Mouse (Mus musculus) frontal cortex, postnatal 36 days (tissue): ENCODE data around the gene Gm10282.

ENCODE experiments used
- DNase-seq, 2 experiments: peaks; one replicate each; pipeline ENCODE4 v3.0.0; 2022; ENCODE audit warnings: low spot score in 2 of 2

Gene Gm10282

DNA sequence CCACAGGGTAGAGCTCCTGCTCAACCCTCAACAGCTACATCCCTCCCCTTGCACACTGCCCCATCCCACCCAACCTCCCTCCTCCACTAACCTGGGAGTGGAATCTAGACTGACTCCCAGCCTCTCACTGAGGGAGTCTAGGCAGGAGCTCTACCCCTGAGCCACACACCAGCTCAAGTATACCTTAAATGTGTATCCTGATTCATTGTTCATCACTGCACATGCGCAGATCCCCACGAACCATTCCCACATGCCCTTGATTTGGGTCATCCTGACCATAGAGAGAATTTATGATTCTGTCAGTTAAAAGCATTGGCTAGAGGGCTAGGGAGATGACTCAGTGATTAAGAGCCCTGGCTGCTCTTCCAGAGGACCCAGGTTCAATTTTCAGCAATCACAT lies 42.3 kb downstream of the Gm10282 start:
- no peak for DNase-seq

DNA sequence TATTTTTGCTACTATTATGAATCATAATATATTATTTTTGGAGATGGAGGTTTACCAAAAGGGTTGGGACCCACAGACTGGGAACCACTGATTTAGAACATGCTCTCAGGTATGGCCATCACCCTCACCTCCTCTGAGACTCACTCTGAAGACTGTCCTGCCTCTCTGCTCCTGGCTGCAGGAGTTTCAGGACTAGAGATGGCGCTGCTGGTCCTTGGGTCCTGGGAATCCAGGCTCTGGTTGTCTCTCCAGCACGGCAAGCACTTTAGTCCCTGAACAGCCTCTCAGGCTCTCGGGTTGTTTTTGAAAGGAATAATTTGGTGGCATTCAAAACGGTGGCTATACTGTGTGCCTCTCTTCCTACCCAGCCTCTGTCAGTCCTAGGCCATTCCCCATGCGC lies 43.2 kb downstream of the Gm10282 start:
- no peak for DNase-seq

DNA sequence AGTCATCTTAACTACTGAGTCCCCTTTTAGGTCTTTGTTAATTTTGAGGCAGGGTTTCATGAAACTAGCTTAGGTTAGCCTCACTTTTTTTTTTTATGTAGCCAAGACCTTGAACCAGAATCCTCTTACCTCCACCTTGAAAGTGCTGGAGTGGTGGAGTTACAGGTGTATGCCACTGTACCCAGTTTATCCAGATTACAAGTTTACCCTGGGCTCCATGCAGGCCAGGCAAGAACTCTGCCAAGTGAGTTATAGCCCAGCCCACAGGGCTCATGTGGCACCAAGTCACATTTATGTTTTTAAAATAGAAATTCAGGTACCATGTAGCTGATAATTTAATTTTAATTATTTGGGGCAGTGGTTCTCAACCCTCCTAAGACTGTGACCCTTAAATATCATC lies 43.6 kb downstream of the Gm10282 start:
- no peak for DNase-seq

DNA sequence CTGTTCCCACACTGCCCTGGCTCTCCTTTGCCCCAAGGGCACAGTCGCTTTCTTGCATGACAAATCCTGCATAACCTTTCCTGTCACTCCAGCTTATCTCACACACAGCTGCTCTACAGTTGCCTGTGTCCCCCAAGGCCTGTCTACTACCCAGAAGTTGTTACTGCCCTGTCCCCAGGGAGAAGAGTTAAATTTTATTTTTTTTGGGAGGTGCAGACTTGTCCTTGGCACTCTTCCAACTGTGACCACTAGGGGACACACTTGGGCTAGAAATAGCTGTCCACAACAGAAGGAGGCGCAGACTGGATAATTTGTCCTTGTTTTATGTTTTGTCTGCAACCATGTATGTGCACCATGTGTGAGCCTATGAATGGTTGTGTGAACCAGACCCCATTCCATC lies 44.0 kb downstream of the Gm10282 start:
- peak in 1 of 2 experiments; percentile 38 for DNase-seq

DNA sequence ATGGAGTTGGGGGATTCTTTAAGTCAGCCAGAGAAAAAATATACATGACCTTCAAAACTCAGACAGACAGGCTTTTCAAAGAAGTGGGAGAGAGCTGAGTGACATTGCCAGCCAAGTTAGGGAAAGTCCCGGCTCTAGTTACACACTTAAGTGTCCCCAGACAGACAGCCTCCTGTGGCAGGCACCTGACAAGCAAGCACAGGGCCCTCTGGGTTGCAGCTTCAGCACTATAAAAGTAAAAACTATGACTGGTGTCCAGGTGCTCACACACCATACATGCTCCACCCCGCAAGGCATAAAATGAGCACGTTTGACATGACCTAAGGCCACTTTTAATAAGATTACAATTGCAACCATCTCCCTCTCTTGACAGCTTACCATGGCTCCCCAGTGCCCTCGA lies 44.5 kb downstream of the Gm10282 start:
- no peak for DNase-seq

DNA sequence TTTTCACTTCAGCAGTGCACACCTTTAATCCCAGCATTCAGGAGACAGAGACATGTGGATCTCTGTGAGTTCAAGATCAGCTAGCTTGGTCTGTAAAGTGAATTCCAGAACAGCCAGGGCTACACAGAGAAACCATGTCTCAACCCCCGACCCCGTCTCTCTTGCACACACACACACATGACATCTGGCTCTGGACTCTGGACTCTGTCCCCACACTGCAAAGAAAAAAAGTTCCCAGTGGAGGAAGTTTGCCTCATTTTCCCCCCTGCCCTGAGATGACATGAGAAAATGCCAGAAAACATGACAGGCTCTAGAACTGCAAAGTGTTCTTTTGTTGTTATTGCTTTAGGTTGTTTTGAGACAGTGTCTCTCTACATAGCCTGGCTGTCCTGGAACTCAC lies 45.2 kb downstream of the Gm10282 start:
- DNase-seq: no peak

DNA sequence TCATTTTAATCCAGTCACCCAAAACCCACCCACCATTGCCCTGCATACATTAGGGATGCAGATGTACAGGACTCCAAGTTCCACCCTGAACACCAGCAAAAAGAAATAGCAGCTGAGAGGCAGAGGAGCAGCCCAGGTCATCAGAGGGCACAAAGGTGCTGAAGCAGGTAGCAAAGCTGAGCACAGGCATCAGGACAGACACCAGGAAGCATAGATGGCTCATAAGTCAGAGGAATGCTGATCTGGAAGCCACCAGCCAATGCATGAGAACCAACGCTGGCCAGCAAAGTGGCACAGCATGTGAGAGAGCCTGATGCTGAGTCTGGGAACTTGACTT lies 47.2 kb downstream of the Gm10282 start:
- DNase-seq: no peak

DNA sequence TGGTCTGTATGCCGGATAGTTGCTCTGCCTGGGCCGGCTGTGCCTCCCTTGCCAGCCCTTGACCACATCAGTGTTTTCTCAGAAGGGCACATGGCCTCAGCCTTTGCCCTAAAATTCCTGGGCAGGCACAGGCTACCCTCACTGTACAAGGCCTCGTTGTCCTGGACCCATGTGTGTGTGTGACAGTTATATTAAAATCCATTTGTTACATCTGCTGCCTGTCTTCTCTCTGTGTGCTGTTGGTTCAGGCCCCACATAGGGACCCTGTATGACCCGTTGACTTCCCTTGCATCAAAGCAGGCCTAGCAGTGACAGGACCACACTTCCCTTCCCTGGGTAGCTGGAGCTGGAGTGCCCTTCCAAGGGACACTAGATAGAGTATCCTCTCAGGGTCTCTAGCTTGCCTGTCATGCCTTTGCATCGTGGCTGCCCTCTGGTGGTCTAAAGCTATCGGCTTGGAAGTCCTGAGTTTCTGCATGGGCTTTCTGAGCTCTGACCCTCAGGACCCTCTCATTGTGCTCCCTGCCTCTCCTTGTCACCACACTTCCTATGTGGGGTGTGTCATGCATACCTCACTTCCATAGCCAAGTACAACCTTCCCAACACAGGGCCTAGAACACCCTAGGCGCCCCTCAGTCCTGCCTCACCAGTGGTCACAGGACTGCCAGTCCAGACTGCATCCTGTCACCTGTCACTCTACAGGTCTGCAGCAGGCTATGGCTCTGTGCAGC lies 47.7 kb downstream of the Gm10282 start:
- DNase-seq: peak in 1 of 2 experiments; percentile 32
